Comparison of ENCODE assay signal across 25 mouse cellular contexts in genomic region chr11:107447915-107448314, GRCm38 (mm10). TPM values are rescaled to one million over a fixed set of nuclear protein-coding genes. Genes with fewer than 3 reads are reported as not detected.
A peak's percentile ranks its signal among the peaks of the same experiment; 100 is the strongest.
DNase-seq lines count a peak whose midpoint lies in the region; ATAC-seq and TF ChIP-seq lines count a peak whose summit lies in the region.
"Had no signal": no experiment of that assay in that cellular context is flagged by ENCODE, and none has a peak within 500 bp of the region (broad histone marks: within the 10 kb centered on the region; RNA-seq: fewer than 3 reads in every experiment).

No protein-coding gene starts in this region.

- H3K27me3 ChIP-seq in spleen, adult 2 months (ENCODE audit: control insufficient read depth, insufficient read depth, low read length) = no peaks in the 10 kb centered on the region
- H3K27me3 ChIP-seq in MEL (ENCODE audit: control insufficient read depth in 1 of 2, insufficient read depth in 2 of 2, low read length in 2 of 2) = no peaks in the 10 kb centered on the region
- no peaks in the 10 kb centered on the region for H3K27me3 ChIP-seq in liver, embryonic 13.5 days
- H3K27me3 ChIP-seq: forebrain, embryonic 13.5 days; intestine, embryonic 15.5 days; limb, embryonic 15.5 days; lung, embryonic 15.5 days; midbrain, embryonic 15.5 days; neural tube, embryonic 12.5 days; Patski had no signal

- H3K9ac ChIP-seq in MEL (ENCODE audit: control insufficient read depth, low read depth, low read length, poor library complexity, severe bottlenecking) = peak overlapping the region; percentile 52
- peak overlapping the region; percentile 67 for H3K9ac ChIP-seq in liver, embryonic 13.5 days
- H3K9ac ChIP-seq: forebrain, embryonic 13.5 days; intestine, embryonic 15.5 days; limb, embryonic 15.5 days; lung, embryonic 15.5 days; midbrain, embryonic 15.5 days; neural tube, embryonic 12.5 days had no signal

- peaks cover 60% of the 10 kb centered on the region for H3K79me2 ChIP-seq in MEL (ENCODE audit: control insufficient read depth, insufficient read depth, low read length, poor library complexity)

- no peak for DNase-seq in spleen, adult 2 months (ENCODE audit: low read depth in 1 of 2, low spot score in 2 of 2)
- DNase-seq in spleen, postnatal 4 days (ENCODE audit: low spot score in 2 of 2) = no peak
- peak; percentile 56 for DNase-seq in MEL (ENCODE audit: low read depth, low spot score)
- no peak for DNase-seq in liver, embryonic 13.5 days
- peak; percentile 61 for DNase-seq in naive thymus-derived CD4-positive, alpha-beta T cell, adult 2 months (ENCODE audit: low read depth)
- DNase-seq in cerebellum, adult 9-10 months = no peak
- DNase-seq in kidney, postnatal 4 days = no peak
- no peak for DNase-seq in thymus, postnatal 36 days
- DNase-seq: cerebellum, adult 18-20 months; cerebellum, postnatal 25 days; kidney, adult 2 months; kidney, postnatal 36 days; layer of hippocampus, postnatal 36 days; right cerebral cortex, postnatal 4 days had no signal

- peak overlapping the region; percentile 78 for H3K27ac ChIP-seq in spleen, adult 2 months (ENCODE audit: insufficient read depth, low read length)
- peak overlapping the region; percentile 98 for H3K27ac ChIP-seq in MEL (ENCODE audit: control insufficient read depth, low read depth, low read length)
- peak overlapping the region; percentile 96 for H3K27ac ChIP-seq in liver, embryonic 13.5 days
- H3K27ac ChIP-seq: forebrain, embryonic 13.5 days; intestine, embryonic 15.5 days; limb, embryonic 10.5 days; limb, embryonic 15.5 days; lung, embryonic 15.5 days; midbrain, embryonic 10.5 days; midbrain, embryonic 15.5 days; neural tube, embryonic 12.5 days had no signal

- H3K4me3 ChIP-seq in spleen, adult 2 months (ENCODE audit: extremely low read depth, insufficient read depth, insufficient read length) = no peak overlapping the region
- no peak overlapping the region for H3K4me3 ChIP-seq in MEL (ENCODE audit: control insufficient read depth in 1 of 2, insufficient read depth in 1 of 2, low read depth in 2 of 2, low read length in 2 of 2)
- H3K4me3 ChIP-seq in liver, embryonic 13.5 days (replicated peaks) = 0 out of 2 replicates have a peak overlapping the region, but pooled peaks have one; percentile 12
- H3K4me3 ChIP-seq: forebrain, embryonic 13.5 days; intestine, embryonic 15.5 days; limb, embryonic 10.5 days; limb, embryonic 15.5 days; lung, embryonic 15.5 days; midbrain, embryonic 10.5 days; midbrain, embryonic 15.5 days; neural tube, embryonic 12.5 days had no signal

- no peaks in the 10 kb centered on the region for H3K36me3 ChIP-seq in spleen, adult 2 months (ENCODE audit: control insufficient read depth, insufficient read depth, low read length)
- H3K36me3 ChIP-seq in MEL (ENCODE audit: control insufficient read depth in 1 of 2, insufficient read depth in 2 of 2, low read length in 2 of 2) = peaks cover 0 to 57% of the 10 kb centered on the region in 2 experiments; a peak in 3 of 4 replicates
- H3K36me3 ChIP-seq in liver, embryonic 13.5 days = peaks cover under 1% of the 10 kb centered on the region; the same call in 1 of the 2 replicates
- H3K36me3 ChIP-seq: intestine, embryonic 15.5 days; limb, embryonic 15.5 days; lung, embryonic 15.5 days; midbrain, embryonic 15.5 days; neural tube, embryonic 12.5 days had no signal

- peak overlapping the region; percentile 64 for H3K4me2 ChIP-seq in liver, embryonic 13.5 days
- H3K4me2 ChIP-seq: forebrain, embryonic 13.5 days; intestine, embryonic 15.5 days; limb, embryonic 15.5 days; lung, embryonic 15.5 days; midbrain, embryonic 15.5 days; neural tube, embryonic 12.5 days had no signal

- peaks cover 46% of the 10 kb centered on the region; the same call in 1 of the 2 replicates for H3K4me1 ChIP-seq in spleen, adult 2 months (ENCODE audit: control insufficient read depth, insufficient read depth, insufficient read length)
- peaks cover 54 to 57% of the 10 kb centered on the region in 2 experiments for H3K4me1 ChIP-seq in MEL (ENCODE audit: control insufficient read depth in 1 of 2, insufficient read depth in 2 of 2, low read length in 2 of 2)
- peaks cover 82% of the 10 kb centered on the region for H3K4me1 ChIP-seq in liver, embryonic 13.5 days (replicated peaks)
- H3K4me1 ChIP-seq: midbrain, embryonic 15.5 days had no signal

- no peak for ATAC-seq in liver, embryonic 13.5 days (ENCODE audit: low read depth)
- ATAC-seq: forebrain, embryonic 13.5 days; hindbrain, embryonic 16.5 days; midbrain, embryonic 15.5 days; Patski had no signal

- no peak for TF ChIP-seq RAD21 in MEL (IDR thresholded peaks at IDR 0.05; ENCODE audit: low read depth, low read length)

- 76% methylated on average over 9 of the region's 9 CpGs for WGBS in spleen, adult 2 months
- WGBS in liver, embryonic 13.5 days (ENCODE audit: insufficient replicate concordance) = 75% methylated on average over 9 of the region's 9 CpGs

- no peaks in the 10 kb centered on the region for H3K9me3 ChIP-seq in MEL (replicated peaks; ENCODE audit: insufficient read depth, low read length)
- H3K9me3 ChIP-seq in liver, embryonic 13.5 days (replicated peaks) = no peaks in the 10 kb centered on the region
- H3K9me3 ChIP-seq: forebrain, embryonic 13.5 days; G1E; intestine, embryonic 15.5 days; limb, embryonic 10.5 days; limb, embryonic 15.5 days; lung, embryonic 15.5 days; midbrain, embryonic 10.5 days; midbrain, embryonic 15.5 days; neural tube, embryonic 12.5 days had no signal

- no peak for TF ChIP-seq POLR2A in spleen, adult 2 months (IDR thresholded peaks at IDR 0.05; ENCODE audit: low read depth, low read length)
- TF ChIP-seq POLR2A in MEL (IDR thresholded peaks at IDR 0.05; ENCODE audit: control insufficient read depth in 1 of 2, insufficient read depth in 1 of 2, low read depth in 1 of 2, low read length in 2 of 2, poor library complexity in 1 of 2) = no peak

- no peak for TF ChIP-seq EP300 in MEL (IDR thresholded peaks at IDR 0.05; ENCODE audit: low read depth in 1 of 2, low read length in 2 of 2)

- no peak for TF ChIP-seq CTCF in spleen, adult 2 months (IDR thresholded peaks at IDR 0.05; ENCODE audit: extremely low read depth, insufficient read depth, insufficient read length, insufficient replicate concordance)
- TF ChIP-seq CTCF in MEL (IDR thresholded peaks at IDR 0.05 in 2 of 3, conservative IDR thresholded peaks at IDR 0.05 in 1 of 3; ENCODE audit: control insufficient read depth in 1 of 3, insufficient read depth in 1 of 3, low read depth in 2 of 3, low read length in 3 of 3, poor library complexity in 1 of 3, severe bottlenecking in 1 of 3) = no peak

TF ChIP-seq in MEL, 35 proteins besides CTCF, POLR2A, EP300 and RAD21:
- TF ChIP-seq MAZ (IDR thresholded peaks at IDR 0.05; ENCODE audit: low read depth, low read length) (0 out of 2 replicates have a peak, but pooled peaks have one; percentile 12), GATA1 (IDR thresholded peaks at IDR 0.05; ENCODE audit: low read depth, low read length) (no peak), ELF1 (IDR thresholded peaks at IDR 0.05; ENCODE audit: low read depth, low read length) (no peak)

RNA-seq across cellular contexts. Expression of gene Pitpnc1, which starts 22.6 kb away (rescaled TPM):
- polyA plus RNA-seq in spleen, adult 2 months (2012; rRNA removed) = 6.4 TPM in 2 replicates
- 19.3 and 31.9 TPM in 2 replicates for total RNA-seq in MEL (2012; rRNA removed)
- polyA plus RNA-seq in MEL (2012; ENCODE audit: insufficient read depth in 1 of 2, insufficient read length in 2 of 2, low read depth in 1 of 2, low replicate concordance in 2 of 2, missing spikeins in 1 of 2) = 10 to 100 TPM in 1 of 2 experiments, not detected in 1; 25.3 TPM
- 7.4 and 8.3 TPM in 2 replicates for polyA plus RNA-seq in liver, embryonic 13.5 days (2015; fragmentation: Nextera tagmentation; extraction: Ambion mirVana)

RNA-seq across cellular contexts. Expression of gene Psmd12, which starts 31.4 kb away (rescaled TPM):
- polyA plus RNA-seq in spleen, adult 2 months (2012; rRNA removed) = 5.1 and 6.6 TPM in 2 replicates
- 149 and 173 TPM in 2 replicates for total RNA-seq in MEL (2012; rRNA removed)
- polyA plus RNA-seq in MEL (2012; ENCODE audit: insufficient read depth in 1 of 2, insufficient read length in 2 of 2, low read depth in 1 of 2, low replicate concordance in 2 of 2, missing spikeins in 1 of 2) = 100 to 1,000 TPM; 139 to 437 TPM
- 134 and 159 TPM in 2 replicates for polyA plus RNA-seq in liver, embryonic 13.5 days (2015; fragmentation: Nextera tagmentation; extraction: Ambion mirVana)

Comparison
In these comparisons a context has a peak if more than half of its experiments do, and no peak if none do; other contexts are left out.
1. DNase-seq: peak in MEL (single experiment) and naive thymus-derived CD4-positive, alpha-beta T cell, adult 2 months (single experiment); none in spleen, adult 2 months (0 of 2), spleen, postnatal 4 days (0 of 2), liver, embryonic 13.5 days (single experiment), cerebellum, adult 9-10 months (single experiment), kidney, postnatal 4 days (0 of 2) and thymus, postnatal 36 days (0 of 2).
2. RNA of gene Psmd12, which starts 31.4 kb away (polyA plus RNA-seq): 139 to 437 TPM in MEL and 134 to 159 TPM in liver, embryonic 13.5 days; 5.1 to 6.6 TPM in spleen, adult 2 months; every median in the first group is over 10 times any median in the second.
3. Peak in every context shown above with its lines, with median percentiles within 50 percentile points of each other: H3K27ac ChIP-seq.